Mouse (Mus musculus) cerebellum, adult 2 months (tissue): ENCODE data around the gene Gtpbp8.

Experiments
- CTCF ChIP-seq: fragments of 200-500 bp; IDR thresholded peaks from 2 replicates; pipeline ENCODE4 v1.5.1; 2011; ENCODE audit warnings: low read depth, mild to moderate bottlenecking, control low read depth, low read length, moderate library complexity, borderline replicate concordance; ENCODE audit not compliant: insufficient read depth
- POLR2A ChIP-seq: fragments of 200-500 bp; IDR thresholded peaks from 2 replicates; pipeline ENCODE4 v1.6.1; 2011; ENCODE audit warnings: low read length, control low read depth, borderline replicate concordance; ENCODE audit not compliant: insufficient read depth

- TF ChIP-seq CTCF (no peak), POLR2A (no peak)
Observed at GRCm38 (mm10) chr16:44722666-44723065, 23.5 kb downstream of the Gtpbp8 start.
